Mouse (Mus musculus) embryonic facial prominence, embryonic 14.5 days (tissue): ENCODE results near the gene Atrnl1. TPM values are rescaled to one million over a fixed set of nuclear protein-coding genes. Genes with fewer than 3 reads are reported as not detected.
A peak's percentile ranks its signal among the peaks of the same experiment; 100 is the strongest.
"Not testable (repeated sequence)": the region's sequence is repeated elsewhere in the genome, so short reads cannot be mapped to it uniquely, and the experiment has no call there.

Experiments used
- ATAC-seq: fragments of 200-750 bp; cut with Nextera tagmentation; 2 replicates; pipeline ENCODE4 v1.8.0; 2017; ENCODE audit warnings: low read depth, moderate number of reproducible peaks, moderate TSS enrichment
- DNase-seq: peaks from one replicate; pipeline ENCODE4 v3.0.0-alpha.2; 2015; ENCODE audit warnings: low spot score
- H3K27ac ChIP-seq: fragments of 300-500 bp; sonication (generic); replicated peaks from 2 replicates; pipeline ENCODE4 v1.5.1; 2014; ENCODE audit warnings: low read depth, mild to moderate bottlenecking, low read length, moderate library complexity
- H3K27me3 ChIP-seq: fragments of 300-500 bp; sonication (generic); replicated peaks from 2 replicates; pipeline ENCODE4 v1.6.1; 2014; ENCODE audit warnings: low read length; ENCODE audit not compliant: control insufficient read depth, insufficient read depth
- H3K36me3 ChIP-seq: fragments of 300-500 bp; sonication (generic); 2 replicates; pipeline ENCODE4 v1.6.1; 2014; ENCODE audit warnings: low read length, mixed read lengths; ENCODE audit not compliant: control insufficient read depth, insufficient read depth
- H3K4me1 ChIP-seq: fragments of 300-500 bp; sonication (generic); 2 replicates; pipeline ENCODE4 v1.6.1; 2014; ENCODE audit warnings: antibody characterized with exemption, low read length; ENCODE audit not compliant: control insufficient read depth, insufficient read depth
- H3K4me2 ChIP-seq: fragments of 300-500 bp; sonication (generic); 2 replicates; pipeline ENCODE4 v1.6.1; 2014; ENCODE audit warnings: low read depth, mild to moderate bottlenecking, low read length, moderate library complexity, mixed read lengths
- H3K4me3 ChIP-seq: fragments of 300-500 bp; sonication (generic); 2 replicates; pipeline ENCODE4 v1.5.1; 2014; ENCODE audit warnings: low read depth, mild to moderate bottlenecking, low read length
- H3K9ac ChIP-seq: fragments of 300-500 bp; sonication (generic); 2 replicates; pipeline ENCODE4 v1.6.1; 2014; ENCODE audit warnings: low read depth, mild to moderate bottlenecking, low read length, moderate library complexity, mixed read lengths
- H3K9me3 ChIP-seq: fragments of 300-500 bp; sonication (generic); 2 replicates; pipeline ENCODE4 v1.6.1; 2016; ENCODE audit warnings: low read length; ENCODE audit not compliant: control insufficient read depth
- WGBS: fragments of 180-500 bp; shearing (Covaris S2); extraction: QIAGEN DNeasy Blood & Tissue Kit; methylation state at CpG from one replicate; pipeline ENCODE4 v1.1.7; 2014; 5-methylcytosine and 5-hydroxymethylcytosine counted together
- polyA plus RNA-seq: library from polyadenylated mRNA; unstranded; fragments of >200 nt; fragmentation: Nextera tagmentation; extraction: Ambion mirVana; gene quantifications from 2 replicates; pipeline ENCODE4 v1.2.1, GENCODE M21; 2014

Gene Atrnl1
- polyA plus RNA-seq, 1 experiment from 2014 or later = 7.2 TPM

- no peak overlapping the region for H3K4me2 ChIP-seq
- no peaks in the 10 kb centered on the region for H3K9me3 ChIP-seq
- ATAC-seq (peak; percentile 30; the same call in 1 of the 2 replicates), DNase-seq (peak; percentile 48)
- H3K36me3 ChIP-seq = no peaks in the 10 kb centered on the region
- no peak overlapping the region for H3K4me3 ChIP-seq
- no peak overlapping the region for H3K27ac ChIP-seq
- WGBS = 53% methylated on average over 10 of the region's 10 CpGs
- 0 out of 2 replicates have a peak, but pooled peaks cover 8% of the 10 kb centered on the region for H3K4me1 ChIP-seq
- H3K27me3 ChIP-seq = no peaks in the 10 kb centered on the region
- no peak overlapping the region for H3K9ac ChIP-seq
Measured at GRCm38 (mm10) chr19:57988559-57989093, 377.8 kb downstream of the Atrnl1 start.

DNA sequence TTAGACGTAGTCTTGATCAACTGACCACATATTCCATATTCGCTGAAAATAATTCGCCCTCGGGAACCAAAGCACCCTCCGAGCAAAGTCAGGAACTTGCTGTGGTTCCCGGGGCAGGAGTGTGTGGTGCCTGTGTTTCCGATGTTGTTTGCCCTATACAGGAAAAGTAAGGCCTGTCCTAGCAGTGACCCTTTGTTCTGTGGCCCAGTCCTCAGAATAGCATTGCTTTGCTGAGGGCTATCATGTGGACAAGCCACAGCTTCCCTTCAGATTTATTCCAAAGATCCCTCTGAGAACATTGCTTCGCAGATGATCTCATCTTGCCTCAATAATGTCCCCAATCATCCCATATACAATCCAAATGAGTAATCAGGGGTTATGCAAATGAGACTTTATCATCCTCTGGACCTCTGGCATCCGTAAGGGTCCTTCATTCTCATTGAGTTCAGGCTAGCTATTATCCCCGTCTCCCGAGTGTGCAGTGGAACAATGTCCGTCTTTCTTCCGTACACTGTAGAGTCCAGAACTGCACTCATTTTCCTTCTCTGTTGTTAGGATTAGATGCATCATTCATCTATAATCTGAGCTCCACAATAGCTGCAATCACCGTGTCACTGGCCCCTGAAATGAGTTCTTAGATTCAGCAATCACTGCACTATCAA, 380.4 kb downstream of the Atrnl1 start:
- Histone ChIP-seq H3K27me3 (no peaks in the 10 kb centered on the region), H3K9ac (no peak overlapping the region), H3K4me3 (no peak overlapping the region), H3K36me3 (no peaks in the 10 kb centered on the region), H3K9me3 (no peaks in the 10 kb centered on the region), H3K4me2 (no peak overlapping the region), H3K27ac (no peak overlapping the region), H3K4me1 (0 out of 2 replicates have a peak, but pooled peaks cover 8% of the 10 kb centered on the region)
- ATAC-seq = no peak
- no peak for DNase-seq
- 85% methylated on average over 14 of the region's 14 CpGs for WGBS

GRCm38 (mm10) chr19:57994174-57994833, 383.5 kb downstream of the Atrnl1 start:
- not testable (repeated sequence) for H3K9ac ChIP-seq, H3K4me1 ChIP-seq, H3K27ac ChIP-seq, H3K4me3 ChIP-seq, H3K27me3 ChIP-seq, H3K9me3 ChIP-seq, DNase-seq, H3K36me3 ChIP-seq, H3K4me2 ChIP-seq, ATAC-seq
- WGBS = 90% methylated on average over 15 of the region's 15 CpGs

- Histone ChIP-seq H3K4me2 (no peak overlapping the region), H3K9ac (no peak overlapping the region), H3K36me3 (no peaks in the 10 kb centered on the region), H3K4me3 (no peak overlapping the region), H3K9me3 (no peaks in the 10 kb centered on the region), H3K27me3 (no peaks in the 10 kb centered on the region), H3K4me1 (no peaks in the 10 kb centered on the region), H3K27ac (no peak overlapping the region)
- WGBS = 93% methylated on average over 8 of the region's 8 CpGs
- DNase-seq (no peak), ATAC-seq (no peak)
Measured at GRCm38 (mm10) chr19:57995015-57995414, 384.2 kb downstream of the Atrnl1 start.

DNA sequence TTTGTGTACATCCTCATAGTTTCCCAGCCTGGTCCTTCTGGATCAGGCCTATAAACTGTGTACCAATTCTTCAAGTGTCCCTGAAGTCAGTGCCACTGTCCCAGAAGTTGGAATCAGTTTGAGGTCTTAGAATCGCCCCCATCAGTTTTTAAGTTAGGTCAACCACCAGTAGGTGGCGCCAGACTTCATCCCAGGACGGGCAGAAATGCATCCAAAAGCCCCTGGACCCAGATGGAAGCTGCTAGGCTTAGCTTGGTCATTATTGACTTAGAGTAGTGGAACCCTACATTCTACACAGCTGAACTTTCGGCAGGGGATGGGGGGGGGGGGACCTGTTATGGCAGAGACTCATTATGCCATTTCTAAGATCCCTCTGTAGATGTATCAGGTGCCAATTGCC, 387.1 kb downstream of the Atrnl1 start:
- no peak for ATAC-seq
- no peaks in the 10 kb centered on the region for H3K27me3 ChIP-seq
- WGBS = 32% methylated on average over 4 of the region's 4 CpGs

GRCm38 (mm10) chr19:58011636-58012035, 400.8 kb downstream of the Atrnl1 start:
- no peak for DNase-seq
- Histone ChIP-seq H3K27ac (no peak overlapping the region), H3K9me3 (no peaks in the 10 kb centered on the region), H3K36me3 (no peaks in the 10 kb centered on the region), H3K27me3 (no peaks in the 10 kb centered on the region), H3K4me3 (no peak overlapping the region), H3K4me1 (peaks cover 4% of the 10 kb centered on the region), H3K4me2 (no peak overlapping the region), H3K9ac (no peak overlapping the region)
- 82% methylated on average over 1 of the region's 1 CpGs for whole genome bisulfite sequencing
- no peak for ATAC-seq

More for the DNA sequence above, 387.1 kb downstream of the Atrnl1 start:
- peak; percentile 57 for DNase-seq
- no peak overlapping the region for H3K9ac ChIP-seq
- no peaks in the 10 kb centered on the region for H3K9me3 ChIP-seq
- no peak overlapping the region for H3K4me2 ChIP-seq
- H3K4me3 ChIP-seq = no peak overlapping the region
- H3K36me3 ChIP-seq = no peaks in the 10 kb centered on the region
- H3K27ac ChIP-seq = no peak overlapping the region
- no peaks in the 10 kb centered on the region for H3K4me1 ChIP-seq

GRCm38 (mm10) chr19:58015741-58016140, 404.9 kb downstream of the Atrnl1 start:
- no peak overlapping the region for H3K27ac ChIP-seq
- WGBS = 85% methylated on average over 6 of the region's 6 CpGs

GRCm38 (mm10) chr19:58016561-58017453, 406.0 kb downstream of the Atrnl1 start:
- WGBS = 58% methylated on average over 9 of the region's 9 CpGs

More at GRCm38 (mm10) chr19:58015741-58016140, 404.9 kb downstream of the Atrnl1 start:
- DNase-seq (no peak), ATAC-seq (no peak)
- H3K4me2 ChIP-seq = no peak overlapping the region
- peaks cover 7% of the 10 kb centered on the region for H3K4me1 ChIP-seq
- H3K9ac ChIP-seq = no peak overlapping the region
- no peaks in the 10 kb centered on the region for H3K9me3 ChIP-seq
- H3K27me3 ChIP-seq = no peaks in the 10 kb centered on the region
- H3K36me3 ChIP-seq = no peaks in the 10 kb centered on the region
- no peak overlapping the region for H3K4me3 ChIP-seq

More at GRCm38 (mm10) chr19:58016561-58017453, 406.0 kb downstream of the Atrnl1 start:
- Histone ChIP-seq H3K9ac (no peak overlapping the region), H3K36me3 (no peaks in the 10 kb centered on the region), H3K4me3 (no peak overlapping the region), H3K27me3 (no peaks in the 10 kb centered on the region), H3K27ac (no peak overlapping the region; the same call in 1 of the 2 replicates), H3K4me2 (no peak overlapping the region), H3K4me1 (peaks cover 7% of the 10 kb centered on the region), H3K9me3 (no peaks in the 10 kb centered on the region)
- ATAC-seq (peak; percentile 84), DNase-seq (peak; percentile 77)
